Mouse (Mus musculus) midbrain, embryonic 16.5 days (tissue): Measurements from ENCODE around the gene Iqck. TPM values are rescaled to one million over a fixed set of nuclear protein-coding genes. Genes with fewer than 3 reads are reported as not detected.

ENCODE experiments used
- ATAC-seq: fragments of 200-750 bp; cut with Nextera tagmentation; 2 replicates; pipeline ENCODE4 v1.8.0; 2017; ENCODE audit warnings: moderate TSS enrichment
- H3K27ac ChIP-seq: fragments of 300-500 bp; sonication (generic); 2 replicates; pipeline ENCODE4 v1.5.1; 2014; ENCODE audit warnings: mild to moderate bottlenecking, low read length, mixed read lengths
- H3K27me3 ChIP-seq: fragments of 300-500 bp; sonication (generic); 2 replicates; pipeline ENCODE4 v1.6.1; 2014; ENCODE audit warnings: low read depth, low read length, mixed read lengths; ENCODE audit not compliant: control insufficient read depth, insufficient read depth
- H3K36me3 ChIP-seq: fragments of 300-500 bp; sonication (generic); 2 replicates; pipeline ENCODE4 v1.6.1; 2014; ENCODE audit warnings: mild to moderate bottlenecking, low read length, moderate library complexity, mixed read lengths; ENCODE audit not compliant: control insufficient read depth, insufficient read depth
- H3K4me1 ChIP-seq: fragments of 300-500 bp; sonication (generic); 2 replicates; pipeline ENCODE4 v1.6.1; 2014; ENCODE audit warnings: mild to moderate bottlenecking, low read length, mixed read lengths; ENCODE audit not compliant: control insufficient read depth, insufficient read depth
- H3K4me2 ChIP-seq: fragments of 300-500 bp; sonication (generic); 2 replicates; pipeline ENCODE4 v1.6.1; 2014; ENCODE audit warnings: mild to moderate bottlenecking, low read length, mixed read lengths
- H3K4me3 ChIP-seq: fragments of 300-500 bp; sonication (generic); 2 replicates; pipeline ENCODE4 v1.5.1; 2014; ENCODE audit warnings: low read depth, mild to moderate bottlenecking, low read length, moderate library complexity, mixed read lengths
- H3K9ac ChIP-seq: fragments of 300-500 bp; sonication (generic); 2 replicates; pipeline ENCODE4 v1.6.1; 2014; ENCODE audit warnings: low read depth, low read length, mixed read lengths
- H3K9me3 ChIP-seq: fragments of 300-500 bp; sonication (generic); replicated peaks from 2 replicates; pipeline ENCODE4 v1.6.1; 2014; ENCODE audit warnings: mild to moderate bottlenecking, low read length, mixed read lengths; ENCODE audit not compliant: control insufficient read depth, poor library complexity, severe bottlenecking
- WGBS: fragments of 180-500 bp; shearing (Covaris S2); extraction: QIAGEN DNeasy Blood & Tissue Kit; methylation state at CpG from one replicate; pipeline ENCODE4 v1.1.7; 2014; 5-methylcytosine and 5-hydroxymethylcytosine counted together
- polyA plus RNA-seq: library from polyadenylated mRNA; unstranded; fragments of >200 nt; fragmentation: Nextera tagmentation; extraction: Ambion mirVana; gene quantifications from 2 replicates; pipeline ENCODE4 v1.2.1, GENCODE M21; 2015

The Iqck gene
- polyA plus RNA-seq, 1 experiment from 2014 or later: 4.8 TPM

DNA sequence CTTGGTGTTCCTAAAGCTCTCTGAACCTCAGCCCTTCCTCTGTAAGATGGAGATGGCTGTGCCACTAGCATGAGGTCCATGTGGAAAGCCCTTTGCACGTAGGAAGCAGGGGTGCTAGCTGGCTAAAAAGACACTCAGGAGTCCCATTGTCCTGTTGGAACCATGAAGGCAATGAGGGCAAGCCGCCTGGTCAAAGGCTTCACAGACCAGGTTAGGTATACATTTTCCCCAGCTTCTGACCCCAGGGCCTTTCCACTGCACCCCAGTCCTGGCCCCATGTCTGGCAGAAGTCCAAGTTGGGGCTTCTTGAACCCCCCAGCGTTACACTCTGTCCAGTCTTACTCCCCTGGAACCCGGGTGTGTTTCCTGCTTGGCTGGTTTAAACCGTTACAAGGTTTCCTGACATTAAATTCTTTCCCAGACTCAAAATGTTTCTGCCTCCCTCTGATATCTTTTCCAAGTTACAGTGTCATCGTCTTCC is 136.6 kb downstream of the Iqck start:
- peaks cover 48% of the 10 kb centered on the region for H3K4me1 ChIP-seq
- H3K4me3 ChIP-seq: no peak overlapping the region
- 20% methylated on average over 6 of the region's 6 CpGs for WGBS
- no peak overlapping the region for H3K27ac ChIP-seq
- H3K4me2 ChIP-seq: no peak overlapping the region; the same call in 1 of the 2 replicates
- H3K27me3 ChIP-seq: no peaks in the 10 kb centered on the region
- H3K9ac ChIP-seq: no peak overlapping the region
- no peaks in the 10 kb centered on the region for H3K36me3 ChIP-seq
- no peak for ATAC-seq
- no peaks in the 10 kb centered on the region for H3K9me3 ChIP-seq

DNA sequence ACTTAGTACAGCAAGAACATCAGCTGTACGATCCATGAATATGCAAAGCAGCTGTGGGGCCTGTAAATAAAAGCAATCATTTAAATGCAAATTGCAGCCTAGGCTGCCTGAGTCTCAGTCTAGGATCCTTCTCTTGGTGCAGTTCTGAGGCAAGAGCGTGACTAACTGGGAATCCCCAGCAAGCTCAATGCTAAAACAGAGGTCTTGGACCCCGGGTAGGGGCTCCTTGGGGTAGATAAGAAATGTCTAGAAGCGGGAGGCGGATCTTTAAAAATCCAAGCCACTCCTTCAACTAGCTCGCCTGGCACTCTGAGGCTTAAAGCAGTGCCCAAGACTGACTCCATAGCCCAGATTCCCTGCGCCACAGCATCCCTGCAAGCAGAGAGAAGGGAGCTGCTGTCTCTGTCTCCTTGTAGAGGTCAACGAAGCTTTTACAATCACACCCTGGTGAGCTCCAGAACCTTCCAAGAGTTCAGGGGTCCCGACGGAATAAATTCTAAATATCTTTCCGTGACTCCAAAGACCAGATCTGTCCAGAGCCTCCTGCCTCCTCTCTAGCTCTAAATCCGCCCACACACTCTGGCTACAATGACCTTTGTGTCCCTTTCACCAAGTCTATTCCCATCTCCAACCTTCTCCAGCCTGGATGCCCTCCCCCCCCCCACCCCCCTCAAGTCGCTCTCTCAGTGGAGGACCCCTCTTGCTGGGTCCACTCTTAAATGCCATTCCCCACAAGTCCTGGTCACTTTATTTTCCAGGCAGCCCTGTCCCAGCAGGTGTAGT is 137.3 kb downstream of the Iqck start:
- Histone ChIP-seq H3K36me3 (no peaks in the 10 kb centered on the region), H3K4me2 (peak overlapping the region; percentile 89), H3K27ac (peak overlapping the region; percentile 12; the same call in 1 of the 2 replicates), H3K9me3 (no peaks in the 10 kb centered on the region), H3K4me3 (peak overlapping the region; percentile 59; the same call in 1 of the 2 replicates), H3K4me1 (peaks cover 48% of the 10 kb centered on the region), H3K27me3 (no peaks in the 10 kb centered on the region), H3K9ac (no peak overlapping the region)
- no peak for ATAC-seq
- WGBS: 7% methylated on average over 13 of the region's 13 CpGs

DNA sequence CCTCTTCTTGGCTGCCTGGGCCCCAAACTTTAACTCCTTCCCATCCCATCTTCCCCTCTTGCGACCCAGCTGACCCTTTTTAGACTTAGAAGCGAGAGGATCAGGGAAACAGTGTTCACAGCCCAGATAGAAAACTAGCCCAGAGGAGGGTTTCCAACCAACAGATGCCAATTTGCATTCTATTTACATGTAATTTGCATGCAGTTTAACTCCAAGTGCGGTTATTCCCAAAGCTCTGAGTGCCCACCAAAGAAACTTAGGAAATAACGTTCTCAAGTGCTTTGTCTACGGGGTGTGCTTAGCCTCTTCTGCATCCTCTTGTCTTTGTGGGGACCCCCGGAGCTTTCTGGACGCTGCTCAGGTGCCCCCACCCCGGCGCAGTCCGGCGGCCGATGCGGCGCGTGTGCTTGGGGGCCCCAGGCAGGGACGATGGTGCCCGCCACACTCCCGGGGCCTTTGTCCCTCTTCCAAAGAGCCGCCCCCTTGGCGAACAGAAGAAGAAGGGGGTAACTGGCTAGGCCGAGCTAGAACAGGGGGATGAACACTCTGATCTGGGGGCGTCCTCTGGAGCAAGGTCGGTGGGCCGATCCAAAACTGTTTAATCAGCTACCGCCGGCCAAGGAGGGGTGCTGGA is 138.2 kb downstream of the Iqck start:
- peak overlapping the region; percentile 41 for H3K27ac ChIP-seq
- H3K4me2 ChIP-seq: peak overlapping the region; percentile 89
- no peaks in the 10 kb centered on the region for H3K9me3 ChIP-seq
- H3K36me3 ChIP-seq: no peaks in the 10 kb centered on the region
- H3K27me3 ChIP-seq: no peaks in the 10 kb centered on the region
- peak overlapping the region; percentile 67 for H3K9ac ChIP-seq
- H3K4me1 ChIP-seq: peaks cover 48% of the 10 kb centered on the region
- peak overlapping the region; percentile 59 for H3K4me3 ChIP-seq
- peak; percentile 4; the same call in 1 of the 2 replicates for ATAC-seq
- under 1% methylated on average over 26 of the region's 26 CpGs for WGBS

DNA sequence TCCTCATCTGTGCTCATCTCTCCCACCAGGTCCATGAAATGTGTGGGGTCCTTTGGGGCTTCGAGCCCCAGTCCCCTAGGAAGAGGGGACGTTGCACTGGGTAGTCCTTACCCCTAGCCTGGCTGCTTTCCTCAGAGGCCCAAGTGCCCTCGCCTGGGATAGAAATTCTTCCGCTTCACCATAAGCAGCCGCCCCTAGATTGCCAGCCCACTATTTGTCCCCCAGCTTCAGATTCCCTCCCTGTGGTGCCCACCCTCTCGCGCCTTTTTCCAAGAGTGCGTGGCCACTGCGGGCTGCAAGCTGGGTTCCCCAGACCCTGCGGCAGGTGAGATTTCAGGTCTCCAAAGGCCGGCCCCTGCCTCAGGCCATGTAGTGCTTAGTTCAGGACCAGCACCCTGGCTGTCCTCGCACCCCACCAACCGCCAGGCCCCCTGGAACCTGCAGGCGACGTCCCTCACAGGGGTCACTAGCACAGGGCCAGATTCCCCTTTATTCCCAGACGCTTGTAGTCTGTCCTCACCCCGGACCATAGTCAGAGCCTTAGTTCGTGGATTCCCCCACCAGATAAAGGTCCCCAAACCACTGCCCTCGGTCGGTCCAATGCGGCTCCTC is 138.8 kb downstream of the Iqck start:
- Histone ChIP-seq H3K9me3 (no peaks in the 10 kb centered on the region), H3K36me3 (no peaks in the 10 kb centered on the region), H3K4me3 (peak overlapping the region; percentile 59), H3K9ac (peak overlapping the region; percentile 67), H3K27ac (peak overlapping the region; percentile 44; the same call in 1 of the 2 replicates), H3K27me3 (no peaks in the 10 kb centered on the region), H3K4me1 (peaks cover 48% of the 10 kb centered on the region), H3K4me2 (peak overlapping the region; percentile 89)
- WGBS: under 1% methylated on average over 21 of the region's 21 CpGs
- ATAC-seq: peak; percentile 29

DNA sequence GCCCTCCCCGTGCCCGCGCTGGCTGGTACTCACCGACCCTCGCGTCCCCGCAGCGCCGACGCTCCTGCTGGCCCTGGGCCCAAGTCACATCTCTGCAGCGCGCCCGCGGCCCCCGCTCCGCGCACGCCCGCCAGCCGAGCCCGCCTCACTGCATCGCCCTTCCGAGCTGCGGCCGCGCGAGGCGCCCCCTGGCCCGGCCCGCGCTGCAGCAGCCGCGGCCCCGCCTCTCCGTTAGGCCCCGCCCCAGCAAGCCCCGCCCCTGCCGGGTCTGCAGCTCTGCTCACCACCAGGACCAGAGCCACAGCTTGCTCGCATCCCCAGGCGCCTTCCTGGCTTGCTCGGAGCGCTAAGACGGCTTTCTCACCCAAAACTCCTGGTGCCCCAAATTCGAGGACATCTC is 139.5 kb downstream of the Iqck start, which contains the start of gene Gprc5b:
Gene Gprc5b (minus strand): TSS at position 205 of the 400 bp plus-strand sequence.
- H3K4me3 ChIP-seq: peak within 1 kb of the TSS; percentile 59
- H3K27ac ChIP-seq: peak within 1 kb of the TSS; percentile 44; the same call in 1 of the 2 replicates
- H3K4me2 ChIP-seq: peak within 1 kb of the TSS; percentile 89
- H3K9me3 ChIP-seq: no peaks in the 10 kb centered on the region
- peak within 1 kb of the TSS; percentile 67 for H3K9ac ChIP-seq
- 1% methylated on average over 43 of the region's 44 CpGs for WGBS
- H3K36me3 ChIP-seq: no peaks in the 10 kb centered on the region
- peaks cover 48% of the 10 kb centered on the region for H3K4me1 ChIP-seq
- peak; percentile 86 for ATAC-seq
- H3K27me3 ChIP-seq: no peaks in the 10 kb centered on the region

DNA sequence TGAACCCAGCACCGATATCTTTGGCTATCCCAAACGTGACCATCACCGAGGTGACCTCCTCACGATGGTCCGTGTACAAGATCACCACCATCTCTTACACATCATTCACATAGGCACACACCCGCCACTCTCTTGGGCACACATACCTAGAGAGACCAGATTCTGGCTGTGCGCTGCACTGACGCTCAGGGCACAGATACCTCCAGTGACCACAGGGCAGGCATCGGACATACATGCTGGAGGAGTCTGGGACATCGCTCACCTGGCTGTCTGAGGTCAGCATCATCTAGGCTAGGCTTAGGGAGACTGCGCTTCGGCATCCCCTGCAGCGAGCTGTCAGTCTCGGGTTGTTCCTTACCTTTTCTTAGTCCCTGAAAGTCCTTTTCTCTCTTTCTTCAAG is 140.1 kb downstream of the Iqck start:
- H3K27ac ChIP-seq: no peak overlapping the region
- peak overlapping the region; percentile 89 for H3K4me2 ChIP-seq
- peak overlapping the region; percentile 59; the same call in 1 of the 2 replicates for H3K4me3 ChIP-seq
- peak; percentile 36 for ATAC-seq
- H3K27me3 ChIP-seq: no peaks in the 10 kb centered on the region
- WGBS: 5% methylated on average over 14 of the region's 14 CpGs
- no peaks in the 10 kb centered on the region for H3K36me3 ChIP-seq
- no peaks in the 10 kb centered on the region for H3K9me3 ChIP-seq
- peaks cover 42% of the 10 kb centered on the region for H3K4me1 ChIP-seq
- peak overlapping the region; percentile 67; the same call in 1 of the 2 replicates for H3K9ac ChIP-seq

DNA sequence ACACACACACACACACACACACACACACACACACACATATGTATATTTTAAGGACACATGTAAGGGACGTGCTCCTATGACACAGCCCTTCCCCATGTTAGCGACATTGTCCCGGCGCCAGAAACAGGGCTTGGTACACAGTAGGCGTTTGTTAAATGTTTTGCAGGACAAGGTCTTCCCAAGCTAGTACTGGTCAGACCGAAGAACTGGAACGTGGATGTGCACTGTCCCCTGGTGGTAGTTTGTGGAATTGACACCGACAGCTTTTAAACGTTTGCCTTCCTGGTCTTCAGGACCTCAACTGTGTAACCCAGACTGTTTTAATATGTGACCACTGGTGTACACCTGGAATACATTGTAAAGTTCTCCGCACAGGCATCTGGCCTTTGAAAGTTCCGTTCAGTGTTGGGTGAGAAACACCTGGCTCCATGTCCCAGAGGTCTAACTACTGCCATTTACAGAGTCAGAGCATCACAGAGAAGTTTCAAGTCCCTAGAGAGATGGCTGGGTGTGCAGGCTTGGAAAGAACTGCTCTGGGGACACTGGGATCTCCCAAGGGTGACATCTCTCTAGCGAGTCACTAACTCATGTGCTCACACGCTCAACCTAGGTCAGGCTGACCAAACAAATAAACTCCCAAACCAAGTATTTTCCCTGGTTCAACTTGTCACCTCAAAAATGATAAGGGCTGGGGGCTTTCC is 140.7 kb downstream of the Iqck start:
- 9% methylated on average over 13 of the region's 13 CpGs for WGBS

DNA sequence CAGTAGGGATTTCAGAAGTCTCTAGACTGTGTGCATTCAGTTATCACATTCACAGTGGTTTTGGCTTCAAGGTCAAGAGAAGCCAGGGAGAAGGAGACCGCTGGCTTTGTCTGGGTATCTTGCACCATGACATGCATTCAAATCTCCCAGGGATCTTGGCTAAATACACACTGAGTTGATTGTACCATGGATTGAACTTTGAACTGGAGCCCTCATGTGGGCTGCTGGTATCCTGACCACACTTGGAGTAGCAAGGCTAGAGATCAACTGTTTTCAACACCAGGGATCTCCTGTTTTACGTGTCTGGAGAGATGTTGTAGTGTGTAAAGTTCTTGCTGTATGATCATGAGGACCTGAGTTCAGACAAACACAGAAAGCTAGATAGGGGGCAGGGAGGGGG is 144.3 kb downstream of the Iqck start:
- no peak overlapping the region for H3K27ac ChIP-seq
- no peaks in the 10 kb centered on the region for H3K36me3 ChIP-seq
- WGBS: 68% methylated on average over 2 of the region's 2 CpGs
- H3K9ac ChIP-seq: no peak overlapping the region
- no peak overlapping the region for H3K4me2 ChIP-seq
- no peak overlapping the region for H3K4me3 ChIP-seq
- H3K9me3 ChIP-seq: no peaks in the 10 kb centered on the region
- no peak for ATAC-seq
- H3K27me3 ChIP-seq: no peaks in the 10 kb centered on the region
- H3K4me1 ChIP-seq: peaks cover 10% of the 10 kb centered on the region

More for the DNA sequence above, 140.7 kb downstream of the Iqck start:
- Histone ChIP-seq H3K4me2 (peak overlapping the region; percentile 89), H3K9ac (no peak overlapping the region), H3K27me3 (no peaks in the 10 kb centered on the region), H3K36me3 (no peaks in the 10 kb centered on the region), H3K4me1 (peaks cover 40% of the 10 kb centered on the region), H3K4me3 (no peak overlapping the region), H3K9me3 (no peaks in the 10 kb centered on the region), H3K27ac (no peak overlapping the region)
- ATAC-seq: peak; percentile 61
